Mouse (Mus musculus) kidney, embryonic 16.5 days (tissue): ENCODE data around the gene Pde6d. TPM values are rescaled to one million over a fixed set of nuclear protein-coding genes. Genes with fewer than 3 reads are reported as not detected.

ENCODE experiments used
- ATAC-seq: fragments of 200-750 bp; cut with Nextera tagmentation; 2 replicates; pipeline ENCODE4 v1.8.0; 2017; ENCODE audit warnings: moderate TSS enrichment; ENCODE audit not compliant: low FRiP score, low TSS enrichment
- H3K27ac ChIP-seq: fragments of 300-500 bp; sonication (generic); 2 replicates; pipeline ENCODE4 v1.5.1; 2014; ENCODE audit warnings: low read length
- H3K27me3 ChIP-seq: fragments of 300-500 bp; sonication (generic); 2 replicates; pipeline ENCODE4 v1.6.1; 2014; ENCODE audit warnings: low read length, control low read depth, mixed read lengths; ENCODE audit not compliant: insufficient read depth
- H3K36me3 ChIP-seq: fragments of 300-500 bp; sonication (generic); 2 replicates; pipeline ENCODE4 v1.6.1; 2014; ENCODE audit warnings: low read length, control low read depth, mixed read lengths; ENCODE audit not compliant: insufficient read depth
- H3K4me1 ChIP-seq: fragments of 300-500 bp; sonication (generic); 2 replicates; pipeline ENCODE4 v1.6.1; 2014; ENCODE audit warnings: low read length, control low read depth, mixed read lengths; ENCODE audit not compliant: insufficient read depth
- H3K4me2 ChIP-seq: fragments of 300-500 bp; sonication (generic); replicated peaks from 2 replicates; pipeline ENCODE4 v1.6.1; 2014; ENCODE audit warnings: low read depth, low read length
- H3K4me3 ChIP-seq: fragments of 300-500 bp; sonication (generic); 2 replicates; pipeline ENCODE4 v1.5.1; 2014; ENCODE audit warnings: mild to moderate bottlenecking, low read length
- H3K9ac ChIP-seq: fragments of 300-500 bp; sonication (generic); replicated peaks from 2 replicates; pipeline ENCODE4 v1.6.1; 2014; ENCODE audit warnings: low read length
- H3K9me3 ChIP-seq: fragments of 300-500 bp; sonication (generic); 2 replicates; pipeline ENCODE4 v1.6.1; 2016; ENCODE audit warnings: low read length, control low read depth
- WGBS: fragments of 180-500 bp; shearing (Covaris S2); extraction: QIAGEN DNeasy Blood & Tissue Kit; methylation state at CpG from one replicate; pipeline ENCODE4 v1.1.7; 2014; 5-methylcytosine and 5-hydroxymethylcytosine counted together
- polyA plus RNA-seq: library from polyadenylated mRNA; unstranded; fragments of >200 nt; fragmentation: Nextera tagmentation; extraction: Ambion mirVana; gene quantifications from 2 replicates; pipeline ENCODE4 v1.2.1, GENCODE M21; 2015

Pde6d gene
- polyA plus RNA-seq, 1 experiment from 2014 or later: 50.9 TPM

DNA sequence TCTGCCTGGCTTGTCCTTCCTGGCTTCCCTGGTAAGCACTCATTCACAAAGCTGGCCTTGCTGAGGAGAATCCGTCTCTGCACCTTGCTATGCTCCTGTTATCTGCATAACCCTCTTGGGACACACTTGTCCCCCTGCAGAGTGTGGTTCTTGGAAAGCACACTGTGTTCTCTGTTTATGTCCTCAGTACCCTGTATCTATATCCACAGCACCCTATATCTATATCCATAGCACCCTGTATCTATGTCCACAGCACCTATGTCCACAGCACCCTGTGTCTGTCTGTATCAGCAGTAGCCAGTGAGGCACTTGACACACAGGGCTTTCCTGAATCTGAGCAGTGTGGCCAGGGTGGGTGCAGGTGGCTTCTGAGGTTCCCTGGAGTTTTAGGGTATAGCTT, 28.5 kb upstream of the Pde6d start:
- Histone ChIP-seq H3K27ac (no peak overlapping the region), H3K9me3 (no peaks in the 10 kb centered on the region), H3K36me3 (peaks cover 11% of the 10 kb centered on the region), H3K4me3 (no peak overlapping the region), H3K9ac (no peak overlapping the region), H3K27me3 (no peaks in the 10 kb centered on the region), H3K4me1 (no peaks in the 10 kb centered on the region), H3K4me2 (no peak overlapping the region)
- 80% methylated on average over 1 of the region's 1 CpGs for WGBS
- ATAC-seq: no peak

GRCm38 (mm10) chr1:86600117-86600516, 17.7 kb upstream of the Pde6d start:
- Histone ChIP-seq H3K4me2 (no peak overlapping the region), H3K27me3 (no peaks in the 10 kb centered on the region), H3K9me3 (no peaks in the 10 kb centered on the region), H3K4me3 (no peak overlapping the region), H3K27ac (no peak overlapping the region), H3K9ac (no peak overlapping the region), H3K36me3 (peaks cover 66% of the 10 kb centered on the region), H3K4me1 (no peaks in the 10 kb centered on the region)
- WGBS: 84% methylated on average over 2 of the region's 2 CpGs
- ATAC-seq: no peak

GRCm38 (mm10) chr1:86598516-86598915, 16.1 kb upstream of the Pde6d start:
- H3K27me3 ChIP-seq: no peaks in the 10 kb centered on the region
- H3K4me1 ChIP-seq: no peaks in the 10 kb centered on the region
- no peak overlapping the region for H3K4me3 ChIP-seq
- peaks cover 55% of the 10 kb centered on the region for H3K36me3 ChIP-seq
- no peak for ATAC-seq
- H3K9ac ChIP-seq: no peak overlapping the region
- 75% methylated on average over 3 of the region's 3 CpGs for WGBS
- H3K4me2 ChIP-seq: no peak overlapping the region
- no peaks in the 10 kb centered on the region for H3K9me3 ChIP-seq
- H3K27ac ChIP-seq: no peak overlapping the region

DNA sequence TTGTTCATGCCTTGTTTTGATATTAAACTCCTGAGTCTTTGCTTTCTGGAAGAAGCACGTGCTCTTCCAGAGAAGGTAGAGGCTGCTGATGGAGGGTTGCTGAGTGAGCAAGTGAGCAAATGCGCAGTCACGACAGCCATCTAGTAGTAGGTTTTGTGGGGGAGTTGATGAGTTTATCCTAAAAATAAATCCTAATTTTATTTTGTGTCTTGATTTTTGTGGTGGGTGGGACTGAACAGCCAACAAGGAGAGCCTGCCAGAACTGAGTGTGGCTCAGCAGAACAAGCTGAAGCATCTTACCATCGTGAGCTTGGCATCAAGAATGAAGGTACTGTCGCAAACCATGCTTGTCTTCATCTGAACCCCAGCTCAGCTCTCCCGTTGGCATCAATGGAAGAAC, 14.1 kb upstream of the Pde6d start:
- H3K4me2 ChIP-seq: no peak overlapping the region
- peaks cover 41% of the 10 kb centered on the region for H3K36me3 ChIP-seq
- no peak overlapping the region for H3K27ac ChIP-seq
- WGBS: 95% methylated on average over 6 of the region's 6 CpGs
- ATAC-seq: no peak
- H3K4me3 ChIP-seq: no peak overlapping the region
- no peaks in the 10 kb centered on the region for H3K9me3 ChIP-seq
- no peaks in the 10 kb centered on the region for H3K27me3 ChIP-seq
- H3K4me1 ChIP-seq: no peaks in the 10 kb centered on the region
- no peak overlapping the region for H3K9ac ChIP-seq

DNA sequence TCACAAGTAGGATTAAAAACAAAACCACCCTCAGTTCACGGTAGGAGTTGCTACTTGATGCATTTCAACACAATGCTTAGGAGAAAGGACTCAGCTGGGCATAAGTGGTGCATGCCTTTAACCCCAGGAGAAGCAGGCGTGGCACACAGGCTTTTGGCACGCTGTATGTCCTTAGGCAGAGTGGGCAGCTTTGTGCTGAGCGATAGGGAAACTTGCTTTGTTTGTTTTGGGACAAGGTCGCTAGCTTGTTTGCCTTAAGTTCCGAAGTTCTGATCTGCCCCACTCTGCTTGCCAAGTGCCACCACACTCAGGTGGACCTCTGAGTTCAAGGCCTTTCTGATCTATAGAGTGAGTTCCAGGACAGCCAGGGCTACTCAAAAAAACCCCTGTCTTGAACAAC, 12.9 kb upstream of the Pde6d start:
- Histone ChIP-seq H3K27ac (no peak overlapping the region), H3K4me3 (no peak overlapping the region), H3K9ac (no peak overlapping the region), H3K9me3 (no peaks in the 10 kb centered on the region), H3K27me3 (no peaks in the 10 kb centered on the region), H3K4me2 (no peak overlapping the region), H3K4me1 (no peaks in the 10 kb centered on the region), H3K36me3 (peaks cover 31% of the 10 kb centered on the region)
- WGBS: 93% methylated on average over 6 of the region's 6 CpGs
- no peak for ATAC-seq

- H3K9ac ChIP-seq: no peak overlapping the region
- no peaks in the 10 kb centered on the region for H3K9me3 ChIP-seq
- whole genome bisulfite sequencing: 92% methylated on average over 7 of the region's 7 CpGs
- H3K4me2 ChIP-seq: no peak overlapping the region
- no peak for ATAC-seq
- H3K27me3 ChIP-seq: no peaks in the 10 kb centered on the region
- H3K27ac ChIP-seq: no peak overlapping the region
- H3K4me1 ChIP-seq: no peaks in the 10 kb centered on the region
- no peak overlapping the region for H3K4me3 ChIP-seq
- H3K36me3 ChIP-seq: peaks cover 24% of the 10 kb centered on the region
Observed at GRCm38 (mm10) chr1:86594539-86594938, 12.1 kb upstream of the Pde6d start.

GRCm38 (mm10) chr1:86586992-86587391, 4.6 kb upstream of the Pde6d start:
- Histone ChIP-seq H3K9me3 (no peaks in the 10 kb centered on the region), H3K4me1 (peaks cover 17% of the 10 kb centered on the region), H3K4me2 (peak overlapping the region; percentile 74), H3K27ac (no peak overlapping the region), H3K36me3 (0 out of 2 replicates have a peak, but pooled peaks cover 2% of the 10 kb centered on the region), H3K27me3 (no peaks in the 10 kb centered on the region), H3K4me3 (peak overlapping the region; percentile 93), H3K9ac (peak overlapping the region; percentile 84)
- under 1% methylated on average over 26 of the region's 26 CpGs for WGBS
- ATAC-seq: peak; percentile 4; the same call in 1 of the 2 replicates

DNA sequence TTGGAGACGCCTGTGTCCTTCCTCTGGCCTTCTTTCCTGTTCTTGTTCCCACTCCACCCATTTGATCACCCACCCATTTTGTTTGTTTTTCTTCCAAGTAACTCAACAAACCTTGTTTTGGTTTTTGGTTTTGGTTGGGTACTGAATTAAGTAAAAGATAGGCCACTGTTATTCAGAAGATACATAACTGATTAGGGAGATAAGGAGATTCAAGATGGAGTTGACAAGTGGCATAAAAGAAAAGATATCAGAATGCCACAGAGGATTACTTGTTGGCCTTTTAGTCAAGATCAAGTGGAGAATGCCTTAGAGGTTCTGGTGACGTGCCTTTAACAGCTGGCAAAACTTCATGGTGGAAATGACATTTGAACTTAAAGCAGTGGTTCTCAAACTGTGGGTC, 1.3 kb upstream of the Pde6d start:
- no peaks in the 10 kb centered on the region for H3K9me3 ChIP-seq
- no peaks in the 10 kb centered on the region for H3K27me3 ChIP-seq
- 58% methylated on average over 2 of the region's 2 CpGs for WGBS
- H3K4me1 ChIP-seq: peaks cover 24% of the 10 kb centered on the region
- no peak overlapping the region for H3K4me2 ChIP-seq
- no peak overlapping the region for H3K9ac ChIP-seq
- no peak overlapping the region for H3K4me3 ChIP-seq
- H3K36me3 ChIP-seq: 0 out of 2 replicates have a peak, but pooled peaks cover 4% of the 10 kb centered on the region
- no peak for ATAC-seq
- H3K27ac ChIP-seq: no peak overlapping the region

GRCm38 (mm10) chr1:86581692-86582450, 558 bp downstream of the Pde6d start:
- peak overlapping the region; percentile 83 for H3K4me3 ChIP-seq
- no peaks in the 10 kb centered on the region for H3K9me3 ChIP-seq
- peak; percentile 90 for ATAC-seq
- WGBS: under 1% methylated on average over 32 of the region's 38 CpGs
- H3K27ac ChIP-seq: no peak overlapping the region
- H3K4me1 ChIP-seq: peaks cover 15% of the 10 kb centered on the region
- H3K9ac ChIP-seq: peak overlapping the region; percentile 83
- no peaks in the 10 kb centered on the region for H3K27me3 ChIP-seq
- peak overlapping the region; percentile 79 for H3K4me2 ChIP-seq
- H3K36me3 ChIP-seq: 0 out of 2 replicates have a peak, but pooled peaks cover 4% of the 10 kb centered on the region

- WGBS: 81% methylated on average over 6 of the region's 6 CpGs
- ATAC-seq: no peak
- H3K4me2 ChIP-seq: no peak overlapping the region
- H3K27ac ChIP-seq: no peak overlapping the region
- H3K9me3 ChIP-seq: no peaks in the 10 kb centered on the region
- H3K4me1 ChIP-seq: peaks cover 15% of the 10 kb centered on the region
- 0 out of 2 replicates have a peak, but pooled peaks cover 4% of the 10 kb centered on the region for H3K36me3 ChIP-seq
- no peak overlapping the region for H3K4me3 ChIP-seq
- no peak overlapping the region for H3K9ac ChIP-seq
- H3K27me3 ChIP-seq: no peaks in the 10 kb centered on the region
Observed at GRCm38 (mm10) chr1:86580426-86580825, 2.0 kb downstream of the Pde6d start.
